Mouse (Mus musculus): Measurements from ENCODE around the gene Ddx20. TPM values are rescaled to one million over a fixed set of nuclear protein-coding genes. Genes with fewer than 3 reads are reported as not detected.

Gene Ddx20
- polyA plus RNA-seq (2014; fragmentation: Illumina TruSeq; extraction: RNeasy Lipid Tissue Mini Kit (QIAGEN cat#74804); ENCODE audit: low read depth, low replicate concordance) = 23.7 TPM

GRCm38 (mm10) chr3:105687324-105688060 is at the start of gene Ddx20:
Gene Ddx20, minus strand, starts transcription at chr3:105687574.

GRCm38 (mm10) chr3:105704031-105705008 is 16.9 kb upstream of the Ddx20 start, which contains the start of gene Inka2:
Gene Inka2, plus strand, starts transcription at chr3:105704599.

Other genes with a start within 250 kb of the Ddx20 start
- 6.5 TPM for gene Kcnd3, start 235.2 kb downstream of the Ddx20 start, polyA plus RNA-seq (2014; fragmentation: Illumina TruSeq; extraction: RNeasy Lipid Tissue Mini Kit (QIAGEN cat#74804); ENCODE audit: low read depth, low replicate concordance)
- gene Inka2, start 17.0 kb upstream of the Ddx20 start, polyA plus RNA-seq (2014; fragmentation: Illumina TruSeq; extraction: RNeasy Lipid Tissue Mini Kit (QIAGEN cat#74804); ENCODE audit: low read depth, low replicate concordance) = 0.40 TPM
- gene Rap1a, start 113.8 kb upstream of the Ddx20 start, polyA plus RNA-seq (2014; fragmentation: Illumina TruSeq; extraction: RNeasy Lipid Tissue Mini Kit (QIAGEN cat#74804); ENCODE audit: low read depth, low replicate concordance) = 370 TPM
- not detected for gene Adora3, start 183.3 kb upstream of the Ddx20 start, polyA plus RNA-seq (2014; fragmentation: Illumina TruSeq; extraction: RNeasy Lipid Tissue Mini Kit (QIAGEN cat#74804); ENCODE audit: low read depth, low replicate concordance)
- gene Tmigd3, start 183.3 kb upstream of the Ddx20 start, polyA plus RNA-seq (2014; fragmentation: Illumina TruSeq; extraction: RNeasy Lipid Tissue Mini Kit (QIAGEN cat#74804); ENCODE audit: low read depth, low replicate concordance) = not detected
- 0.69 TPM for gene I830077J02Rik, start 245.1 kb upstream of the Ddx20 start, polyA plus RNA-seq (2014; fragmentation: Illumina TruSeq; extraction: RNeasy Lipid Tissue Mini Kit (QIAGEN cat#74804); ENCODE audit: low read depth, low replicate concordance)